Mouse (Mus musculus) testis, adult 2 months (tissue): ENCODE data around the gene Lrmda. TPM values are rescaled to one million over a fixed set of nuclear protein-coding genes. Genes with fewer than 3 reads are reported as not detected.

Experiments used
- H3K27ac ChIP-seq: fragments of 200-500 bp; 2 replicates; pipeline ENCODE4 v1.5.1; 2012; ENCODE audit warnings: low read depth, low read length; ENCODE audit not compliant: control insufficient read depth, insufficient read depth
- H3K27me3 ChIP-seq: fragments of 200-500 bp; 2 replicates; pipeline ENCODE4 v1.6.1; 2012; ENCODE audit warnings: mild to moderate bottlenecking, low read length, moderate library complexity; ENCODE audit not compliant: control insufficient read depth, insufficient read depth
- H3K36me3 ChIP-seq: fragments of 200-500 bp; 2 replicates; pipeline ENCODE4 v1.6.1; 2012; ENCODE audit warnings: mild to moderate bottlenecking, low read length; ENCODE audit not compliant: control insufficient read depth, insufficient read depth
- H3K4me1 ChIP-seq: fragments of 200-500 bp; 2 replicates; pipeline ENCODE4 v1.6.1; 2012; ENCODE audit warnings: low read length; ENCODE audit not compliant: control insufficient read depth, insufficient read depth
- H3K4me3 ChIP-seq: fragments of 200-500 bp; 2 replicates; pipeline ENCODE4 v1.5.1; 2012; ENCODE audit warnings: low read depth, mild to moderate bottlenecking, low read length, moderate library complexity, mixed read lengths; ENCODE audit not compliant: control insufficient read depth
- CTCF ChIP-seq: fragments of 200-500 bp; IDR thresholded peaks from 2 replicates; pipeline ENCODE4 v1.5.1; 2012; ENCODE audit warnings: low read depth, mild to moderate bottlenecking, inconsistent platforms, low read length, moderate library complexity; ENCODE audit not compliant: control insufficient read depth, insufficient read depth, insufficient replicate concordance
- POLR2A ChIP-seq: fragments of 200-500 bp; IDR thresholded peaks from 2 replicates; pipeline ENCODE4 v1.6.1; 2012; ENCODE audit warnings: low read depth, mild to moderate bottlenecking, inconsistent platforms, low read length, moderate library complexity; ENCODE audit not compliant: control insufficient read depth
- polyA plus RNA-seq: library from polyadenylated mRNA; depleted of rRNA; stranded (reverse); fragments of >200 nt; gene quantifications from 2 replicates; pipeline ENCODE4 v1.2.3, GENCODE M21; 2012

The Lrmda gene
- polyA plus RNA-seq, 1 experiment: 2.1 TPM

DNA sequence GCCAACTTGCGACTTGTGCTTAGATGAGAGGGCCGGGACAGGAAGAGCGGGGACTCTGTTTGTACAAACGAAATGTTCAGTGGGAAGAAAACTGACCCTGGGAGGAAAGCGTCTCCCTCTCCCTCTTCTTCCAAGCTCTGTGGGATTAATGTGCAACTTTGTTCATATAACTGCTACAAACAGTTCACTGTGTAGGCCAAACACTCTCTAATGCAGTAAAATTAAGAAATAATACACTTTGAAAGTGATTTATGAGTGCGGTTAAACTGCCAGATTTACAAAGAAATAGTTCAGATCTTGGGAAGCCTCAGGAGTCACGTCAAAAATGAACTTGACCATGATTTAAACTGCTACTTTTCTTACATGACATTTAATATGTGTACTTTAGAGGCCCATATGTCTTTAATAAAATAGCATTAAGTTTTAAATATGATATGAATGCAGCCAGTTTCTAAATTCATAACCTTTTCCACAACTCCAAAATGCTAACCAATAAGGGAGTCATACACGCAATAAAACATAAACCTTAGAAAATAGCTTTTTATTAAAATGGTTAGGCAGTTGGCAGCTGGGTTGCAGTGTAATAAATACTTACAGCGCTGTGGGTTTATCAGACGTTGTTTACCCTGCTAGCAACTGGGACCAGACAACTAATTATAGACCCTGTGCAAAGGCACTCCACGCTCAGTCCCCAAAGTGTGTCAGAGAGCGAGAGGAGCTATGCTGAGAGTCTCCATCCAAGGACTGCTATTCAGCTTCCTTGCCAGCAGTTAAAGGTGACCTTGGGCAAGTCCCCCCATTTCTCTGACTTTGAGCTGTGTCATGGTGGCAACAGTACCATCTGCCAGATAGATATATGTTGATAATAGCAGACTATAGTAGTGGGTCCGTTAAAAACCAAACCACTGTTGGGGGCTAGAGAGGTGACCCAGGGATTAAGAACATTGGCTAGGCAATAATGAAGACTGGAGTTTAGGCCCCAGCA, 590.0 kb downstream of the Lrmda start:
- Histone ChIP-seq H3K27me3 (no peaks in the 10 kb centered on the region), H3K27ac (no peak overlapping the region), H3K36me3 (no peaks in the 10 kb centered on the region), H3K4me3 (no peak overlapping the region), H3K4me1 (no peaks in the 10 kb centered on the region)
- no peak for TF ChIP-seq POLR2A
- no peak for TF ChIP-seq CTCF

DNA sequence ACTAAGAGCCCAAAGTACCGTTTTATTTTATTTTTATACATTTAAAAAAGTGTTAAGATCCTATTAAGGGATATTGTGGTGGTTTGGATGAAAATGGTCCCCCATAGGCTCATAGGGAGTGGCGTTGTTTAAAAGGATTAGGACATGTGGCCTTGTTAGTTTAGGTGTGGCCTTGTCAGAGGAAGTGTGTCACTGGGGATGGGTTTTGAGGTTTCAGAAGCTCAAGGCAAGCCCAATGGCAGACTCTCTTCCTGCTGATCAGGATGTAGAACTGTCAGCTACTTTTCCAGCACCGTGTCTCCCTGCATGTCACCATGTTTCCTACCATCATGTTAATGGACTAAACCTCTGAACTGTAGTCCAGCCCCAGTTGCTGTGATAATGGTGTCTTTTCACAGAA, 591.5 kb downstream of the Lrmda start:
- Histone ChIP-seq H3K36me3 (no peaks in the 10 kb centered on the region), H3K27ac (no peak overlapping the region), H3K4me1 (no peaks in the 10 kb centered on the region), H3K4me3 (no peak overlapping the region), H3K27me3 (no peaks in the 10 kb centered on the region)
- no peak for TF ChIP-seq CTCF

DNA sequence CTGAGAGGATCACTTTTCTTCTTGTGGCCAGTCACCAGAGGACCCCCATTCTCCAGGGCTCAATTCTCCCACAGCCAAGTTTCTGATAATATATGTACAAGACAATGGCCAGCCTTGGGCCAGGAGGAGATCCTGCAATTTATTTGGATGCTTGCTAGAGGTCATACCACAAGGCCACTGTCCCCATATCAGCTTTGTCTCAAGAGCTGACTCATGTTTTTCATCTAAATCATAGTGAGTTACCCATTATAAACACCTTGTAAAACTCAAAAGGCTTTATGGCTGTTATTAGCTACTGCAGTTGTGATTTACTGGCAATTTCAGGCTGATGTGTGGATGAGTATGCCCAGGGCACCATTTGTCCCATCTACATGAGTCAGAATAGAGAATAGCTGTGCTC, 600.7 kb downstream of the Lrmda start:
- no peaks in the 10 kb centered on the region for H3K4me1 ChIP-seq
- no peak overlapping the region for H3K4me3 ChIP-seq
- no peaks in the 10 kb centered on the region for H3K36me3 ChIP-seq
- no peak overlapping the region for H3K27ac ChIP-seq
- TF ChIP-seq CTCF (no peak), POLR2A (no peak)
- no peaks in the 10 kb centered on the region for H3K27me3 ChIP-seq

DNA sequence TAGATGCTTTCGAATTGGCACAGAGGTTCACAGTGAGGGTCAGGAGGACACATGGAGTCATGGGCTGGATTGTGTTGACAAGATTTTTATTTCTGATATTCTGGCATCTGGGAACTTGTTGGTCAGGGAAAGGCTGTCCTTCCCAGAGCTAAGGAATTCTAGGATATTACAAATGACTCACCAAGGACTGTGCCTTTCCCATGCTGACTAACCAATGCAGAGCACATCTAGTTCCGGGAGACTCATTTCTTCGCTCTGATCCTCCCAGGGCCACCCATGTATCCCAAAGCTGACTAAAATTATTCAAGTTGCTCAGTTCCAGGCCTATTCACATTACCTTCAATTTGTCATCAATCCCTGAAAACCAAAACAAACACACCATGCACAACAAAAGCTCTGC, 602.4 kb downstream of the Lrmda start:
- Histone ChIP-seq H3K4me3 (no peak overlapping the region), H3K4me1 (no peaks in the 10 kb centered on the region), H3K27ac (no peak overlapping the region), H3K36me3 (no peaks in the 10 kb centered on the region), H3K27me3 (no peaks in the 10 kb centered on the region)
- TF ChIP-seq CTCF (no peak), POLR2A (no peak)

DNA sequence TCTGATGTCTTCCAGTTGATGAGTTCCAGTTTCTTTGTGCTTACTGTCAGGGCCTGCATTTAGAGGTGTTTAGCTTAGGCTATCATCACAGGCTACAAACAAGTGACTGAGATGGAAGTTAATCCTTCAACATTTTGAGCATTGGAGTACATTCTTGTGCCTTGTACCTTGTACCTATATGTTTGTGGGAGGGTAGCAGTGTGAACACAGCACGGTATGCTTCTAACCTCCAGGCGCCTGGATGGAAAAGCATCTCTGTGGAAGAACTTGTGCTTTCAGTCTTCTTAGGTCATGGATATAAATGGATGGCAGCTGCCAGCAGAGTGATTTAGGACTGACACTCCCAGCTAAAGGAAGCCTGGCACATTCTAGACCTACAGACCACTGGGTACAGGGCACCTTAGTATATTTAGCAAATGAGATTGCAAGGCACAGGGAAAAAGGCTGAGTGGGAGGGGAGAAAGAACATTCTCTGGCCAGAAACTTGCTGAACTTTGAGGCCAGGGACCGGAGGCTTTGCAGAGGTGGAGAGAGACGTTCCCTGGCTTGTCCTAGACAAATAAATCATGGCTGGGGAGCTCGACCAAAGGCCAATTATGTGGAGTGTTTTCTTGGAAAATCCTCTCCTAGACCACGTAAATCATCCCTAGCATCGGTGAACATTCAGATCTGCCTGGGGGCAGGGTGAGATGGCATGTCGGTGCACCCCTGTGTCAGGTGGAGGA, 607.8 kb downstream of the Lrmda start:
- Histone ChIP-seq H3K27ac (no peak overlapping the region), H3K36me3 (no peaks in the 10 kb centered on the region), H3K4me3 (no peak overlapping the region), H3K4me1 (no peaks in the 10 kb centered on the region), H3K27me3 (no peaks in the 10 kb centered on the region)
- no peak for TF ChIP-seq POLR2A
- TF ChIP-seq CTCF: no peak

DNA sequence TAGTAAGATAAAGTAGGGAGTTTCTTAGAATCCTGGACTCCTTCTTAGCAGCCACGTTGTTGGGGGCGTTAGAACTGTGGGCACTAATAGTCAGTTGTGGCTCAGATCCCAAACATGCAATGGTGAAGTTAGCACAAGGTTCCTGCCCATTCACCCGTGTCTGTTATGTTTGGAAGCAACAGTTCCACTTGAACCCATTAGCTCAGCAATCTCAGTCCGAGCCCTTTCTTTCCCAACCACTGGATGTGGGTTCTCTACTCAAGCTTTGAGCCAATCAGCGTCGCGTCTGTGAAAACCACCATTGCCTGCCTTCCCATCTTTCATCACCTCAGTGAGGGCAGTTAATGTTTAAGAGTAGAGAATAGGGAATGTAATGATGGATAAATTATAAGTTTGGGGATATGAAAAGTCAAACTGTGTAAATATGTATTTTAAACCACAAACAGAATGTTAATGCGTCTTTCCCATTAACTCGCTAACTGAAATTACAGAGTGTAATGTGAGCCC, 610.9 kb downstream of the Lrmda start:
- H3K36me3 ChIP-seq: no peaks in the 10 kb centered on the region
- H3K27ac ChIP-seq: no peak overlapping the region
- TF ChIP-seq POLR2A: no peak
- TF ChIP-seq CTCF: no peak
- H3K4me1 ChIP-seq: no peaks in the 10 kb centered on the region
- no peaks in the 10 kb centered on the region for H3K27me3 ChIP-seq
- H3K4me3 ChIP-seq: no peak overlapping the region

DNA sequence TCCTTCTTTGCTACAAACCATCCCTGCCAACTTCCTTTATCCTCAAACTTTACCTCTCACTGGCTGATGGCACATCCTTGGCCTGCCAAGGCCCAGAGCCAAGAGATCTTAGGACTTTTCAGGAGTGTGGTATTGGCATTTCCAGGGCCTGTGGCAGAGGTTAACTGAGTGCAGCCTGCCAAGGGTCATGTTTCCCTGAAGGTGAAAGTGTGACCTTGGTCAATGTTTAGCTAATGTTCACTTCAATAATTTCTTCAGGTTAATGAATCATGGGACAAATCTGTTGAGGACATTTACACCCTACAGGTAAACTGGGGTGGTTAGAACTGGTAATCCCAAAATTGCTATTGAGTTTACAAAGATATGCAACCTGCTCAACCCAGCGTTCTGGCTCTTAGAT, 614.1 kb downstream of the Lrmda start:
- Histone ChIP-seq H3K4me1 (no peaks in the 10 kb centered on the region), H3K4me3 (no peak overlapping the region), H3K36me3 (no peaks in the 10 kb centered on the region), H3K27me3 (no peaks in the 10 kb centered on the region), H3K27ac (no peak overlapping the region)
- TF ChIP-seq CTCF (no peak), POLR2A (no peak)
